Mouse (Mus musculus) ES-Bruce4 (cell line): ENCODE data around the gene Rxfp3. TPM values are rescaled to one million over a fixed set of nuclear protein-coding genes. Genes with fewer than 3 reads are reported as not detected.
"Not testable (repeated sequence)": the region's sequence is repeated elsewhere in the genome, so short reads cannot be mapped to it uniquely, and the experiment has no call there.

Source experiments
- H3K27ac ChIP-seq: 2 replicates; pipeline ENCODE4 v1.5.1; 2012; ENCODE audit warnings: low read length, inconsistent platforms; ENCODE audit not compliant: insufficient read depth
- H3K27me3 ChIP-seq: 2 replicates; pipeline ENCODE4 v1.6.1; 2012; ENCODE audit warnings: mild to moderate bottlenecking, low read length, inconsistent platforms; ENCODE audit not compliant: control insufficient read depth, poor library complexity, insufficient read depth, severe bottlenecking
- H3K36me3 ChIP-seq: 2 replicates; pipeline ENCODE4 v1.6.1; 2012; ENCODE audit warnings: inconsistent platforms, mild to moderate bottlenecking, low read length, moderate library complexity; ENCODE audit not compliant: control insufficient read depth, poor library complexity, insufficient read depth, severe bottlenecking
- H3K4me1 ChIP-seq: one replicate; pipeline ENCODE4 v1.8.1; 2011; ENCODE audit warnings: low read length; ENCODE audit not compliant: control insufficient read depth, insufficient read depth
- H3K4me3 ChIP-seq: 2 replicates; pipeline ENCODE4 v1.5.1; 2011; ENCODE audit warnings: low read depth, mild to moderate bottlenecking, low read length
- H3K9ac ChIP-seq: 2 replicates; pipeline ENCODE4 v1.6.1; 2012; ENCODE audit warnings: low read depth, mild to moderate bottlenecking, inconsistent platforms; ENCODE audit not compliant: poor library complexity, severe bottlenecking
- H3K9me3 ChIP-seq: replicated peaks from 2 replicates; pipeline ENCODE4 v1.6.1; 2012; ENCODE audit warnings: mild to moderate bottlenecking, low read length, inconsistent platforms; ENCODE audit not compliant: control insufficient read depth, poor library complexity, insufficient read depth, severe bottlenecking
- CTCF ChIP-seq: IDR thresholded peaks from one replicate; pipeline ENCODE4 v1.8.1; 2011; ENCODE audit warnings: low read depth, low read length
- EP300 ChIP-seq: IDR thresholded peaks from 2 replicates; pipeline ENCODE4 v1.6.1; 2011; ENCODE audit warnings: low read depth, low read length; ENCODE audit not compliant: insufficient read depth
- POLR2A ChIP-seq: IDR thresholded peaks from one replicate; pipeline ENCODE4 v1.8.1; 2011; ENCODE audit warnings: low read length; ENCODE audit not compliant: insufficient read depth
- polyA plus RNA-seq: library from polyadenylated mRNA; stranded (reverse); fragments of >200 nt; gene quantifications from 2 replicates; pipeline ENCODE4 v1.2.4, GENCODE M21; 2011; ENCODE audit warnings: low read depth; ENCODE audit not compliant: missing spikeins, insufficient read depth, insufficient read length

Rxfp3 gene
- polyA plus RNA-seq, 1 experiment, result not detected

- no peak for TF ChIP-seq EP300
- no peaks in the 10 kb centered on the region for H3K4me1 ChIP-seq
- H3K4me3 ChIP-seq, result no peak overlapping the region
- no peaks in the 10 kb centered on the region for H3K27me3 ChIP-seq
- no peaks in the 10 kb centered on the region for H3K9me3 ChIP-seq
- peaks cover 2% of the 10 kb centered on the region; the same call in 1 of the 2 replicates for H3K36me3 ChIP-seq
- no peak overlapping the region for H3K27ac ChIP-seq
- no peak overlapping the region for H3K9ac ChIP-seq
Observed at GRCm38 (mm10) chr15:10991566-10991965, 46.2 kb downstream of the Rxfp3 start.

- no peak for TF ChIP-seq EP300
- TF ChIP-seq POLR2A, result no peak
- TF ChIP-seq CTCF, result no peak
Observed at GRCm38 (mm10) chr15:10990411-10990810, 47.4 kb downstream of the Rxfp3 start.

GRCm38 (mm10) chr15:10986477-10986876 is 51.3 kb downstream of the Rxfp3 start:
- not testable (repeated sequence) for H3K4me1 ChIP-seq, H3K9ac ChIP-seq, H3K27me3 ChIP-seq, H3K27ac ChIP-seq, H3K36me3 ChIP-seq, H3K4me3 ChIP-seq, H3K9me3 ChIP-seq

More at GRCm38 (mm10) chr15:10990411-10990810, 47.4 kb downstream of the Rxfp3 start:
- no peak overlapping the region for H3K9ac ChIP-seq
- no peaks in the 10 kb centered on the region for H3K4me1 ChIP-seq
- no peaks in the 10 kb centered on the region for H3K9me3 ChIP-seq
- H3K4me3 ChIP-seq, result no peak overlapping the region
- no peaks in the 10 kb centered on the region for H3K27me3 ChIP-seq
- no peak overlapping the region for H3K27ac ChIP-seq
- peaks cover 2% of the 10 kb centered on the region; the same call in 1 of the 2 replicates for H3K36me3 ChIP-seq

GRCm38 (mm10) chr15:10985756-10986155 is 52.0 kb downstream of the Rxfp3 start:
- Histone ChIP-seq H3K9ac (no peak overlapping the region), H3K27me3 (no peaks in the 10 kb centered on the region), H3K4me3 (no peak overlapping the region), H3K4me1 (no peaks in the 10 kb centered on the region), H3K27ac (no peak overlapping the region), H3K36me3 (peaks cover 2% of the 10 kb centered on the region; the same call in 1 of the 2 replicates), H3K9me3 (no peaks in the 10 kb centered on the region)
- no peak for TF ChIP-seq CTCF
- TF ChIP-seq POLR2A, result no peak
- TF ChIP-seq EP300, result no peak

Other genes starting within 250 kb of the Rxfp3 start
- gene C1qtnf3, start 85.7 kb downstream of the Rxfp3 start, polyA plus RNA-seq, result not detected in 2 replicates
- 11.8 and 15.0 TPM in 2 replicates for gene Amacr, start 56.2 kb downstream of the Rxfp3 start, polyA plus RNA-seq
- gene Slc45a2, start 37.3 kb downstream of the Rxfp3 start, polyA plus RNA-seq, result not detected in 2 replicates
- 0.93 and 1.0 TPM in 2 replicates for gene Adamts12, start 26.8 kb upstream of the Rxfp3 start, polyA plus RNA-seq